Mouse (Mus musculus) urinary bladder, adult 2 months (tissue): ENCODE data around the gene Tbc1d22a. TPM values are rescaled to one million over a fixed set of nuclear protein-coding genes. Genes with fewer than 3 reads are reported as not detected.

Experiments
- DNase-seq: peaks from one replicate; pipeline ENCODE4 v3.0.0; 2022; ENCODE audit warnings: low spot score
- polyA plus RNA-seq: library from polyadenylated mRNA; depleted of rRNA; stranded (reverse); fragments of >200 nt; gene quantifications from 2 replicates; pipeline ENCODE4 v1.2.3, GENCODE M21; 2012

Gene Tbc1d22a
- polyA plus RNA-seq, 1 experiment: 21.0 TPM

GRCm38 (mm10) chr15:86386325-86386724 lies 172.1 kb downstream of the Tbc1d22a start:
- DNase-seq: no peak

DNA sequence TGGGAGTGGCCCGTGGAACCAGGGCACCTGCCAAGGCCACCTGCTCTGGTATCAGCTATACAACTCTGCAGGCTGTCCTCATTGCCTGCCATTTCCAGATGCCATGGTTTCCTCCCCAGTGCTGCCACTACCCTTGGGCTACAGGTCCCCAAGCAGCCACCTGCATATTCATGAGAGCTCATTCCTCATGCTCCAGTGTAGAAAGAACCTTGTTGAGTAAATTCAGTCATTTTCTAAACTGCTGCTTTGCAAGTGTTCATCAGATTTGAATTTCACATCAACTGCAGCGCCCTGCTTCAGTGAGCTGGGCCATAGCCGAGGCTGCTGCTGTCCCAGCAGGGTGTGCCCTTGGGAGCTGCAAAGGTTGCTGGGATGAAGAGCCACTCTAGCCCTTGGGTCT lies 174.3 kb downstream of the Tbc1d22a start:
- DNase-seq: no peak

DNA sequence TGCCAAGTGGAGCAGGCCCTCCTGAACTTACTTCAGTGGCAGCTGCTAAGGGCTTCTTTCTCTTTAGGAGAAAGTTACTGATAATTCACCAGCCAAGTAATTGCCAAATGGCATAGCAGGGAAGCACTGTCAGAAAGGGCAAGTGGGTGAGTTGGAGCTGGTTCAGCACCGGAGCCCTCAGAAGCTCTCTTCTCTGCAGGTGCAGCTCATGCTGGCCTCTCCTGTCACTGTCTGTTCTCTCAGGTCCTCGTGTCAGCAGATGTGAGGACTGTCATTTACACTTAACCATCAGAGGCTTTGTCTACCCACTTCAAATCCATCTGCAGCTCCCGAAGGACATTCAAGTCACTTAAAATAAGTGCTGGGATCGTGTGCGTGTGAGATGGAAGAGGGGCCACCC lies 190.6 kb downstream of the Tbc1d22a start:
- no peak for DNase-seq

- peak; percentile 41 for DNase-seq
These were observed 191.3 kb downstream of the Tbc1d22a start for GRCm38 (mm10) chr15:86405527-86405926.

GRCm38 (mm10) chr15:86409352-86409751 lies 195.1 kb downstream of the Tbc1d22a start:
- DNase-seq: no peak

DNA sequence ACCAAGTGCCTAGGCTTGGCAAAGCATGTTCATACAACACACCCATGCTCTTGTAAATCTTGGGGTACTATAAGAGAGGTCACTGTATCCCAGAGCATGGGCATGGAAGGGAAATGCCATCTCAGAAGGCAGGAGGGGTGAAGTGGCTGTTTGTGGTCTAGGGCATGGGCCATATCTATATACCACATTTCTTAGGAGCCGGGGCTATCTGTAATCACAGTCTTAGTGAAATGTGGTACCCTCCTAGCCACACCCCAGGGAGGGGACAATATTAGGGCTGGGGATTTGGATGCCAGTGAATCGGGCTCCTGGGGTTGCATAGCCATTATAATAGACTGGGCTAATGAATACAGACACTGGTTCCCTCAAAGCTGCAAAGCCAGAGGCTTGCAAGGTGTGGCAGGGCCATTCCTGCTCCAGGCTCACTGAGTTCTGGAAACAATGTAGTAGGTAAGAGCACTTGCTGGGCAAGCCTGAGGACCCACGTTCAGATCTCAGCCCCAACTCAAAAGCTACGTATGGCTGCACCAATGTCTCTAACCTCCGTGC lies 197.3 kb downstream of the Tbc1d22a start:
- no peak for DNase-seq

- no peak for DNase-seq
These were observed 201.7 kb downstream of the Tbc1d22a start for GRCm38 (mm10) chr15:86415951-86416350.

DNA sequence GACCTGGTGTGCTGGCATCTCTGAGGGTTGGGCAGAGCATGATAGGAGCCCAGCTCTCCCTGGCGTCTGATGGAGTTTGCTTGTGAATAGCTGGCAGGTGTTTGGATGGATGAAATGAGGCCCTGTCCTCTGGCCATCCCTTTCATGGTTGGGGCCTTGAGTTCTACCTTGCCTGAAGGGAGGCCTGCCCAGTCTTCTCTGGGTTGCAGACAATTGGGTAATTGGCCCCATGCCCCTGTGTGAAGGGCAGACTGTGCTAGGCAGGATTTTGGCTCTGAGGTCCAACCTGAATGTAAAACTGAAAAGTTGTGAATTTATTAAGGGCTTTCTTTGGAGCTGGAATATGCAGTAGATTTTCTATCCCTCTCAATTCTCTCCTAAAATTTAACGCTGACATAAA lies 204.2 kb downstream of the Tbc1d22a start:
- DNase-seq: no peak

GRCm38 (mm10) chr15:86419620-86420019 lies 205.4 kb downstream of the Tbc1d22a start:
- no peak for DNase-seq

DNA sequence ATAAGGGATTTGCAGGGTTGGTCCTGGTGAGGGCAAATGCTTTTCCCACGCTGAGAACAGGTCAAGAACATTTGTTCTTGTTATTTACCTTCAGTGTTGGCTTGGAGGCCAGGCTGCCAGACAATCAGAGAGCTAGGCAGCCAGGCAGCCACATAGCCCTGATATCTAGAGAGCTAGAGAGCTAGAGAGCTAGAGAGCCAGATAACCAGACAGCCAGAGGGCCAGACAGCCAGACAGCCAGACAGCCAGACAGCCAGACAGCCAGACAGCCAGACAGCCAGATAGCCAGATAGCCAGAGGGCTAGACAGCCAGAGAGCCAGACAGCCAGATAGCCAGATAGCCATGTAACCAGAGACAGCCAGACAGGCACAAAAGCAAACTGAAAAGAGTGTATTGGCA lies 208.6 kb downstream of the Tbc1d22a start:
- no peak for DNase-seq

DNA sequence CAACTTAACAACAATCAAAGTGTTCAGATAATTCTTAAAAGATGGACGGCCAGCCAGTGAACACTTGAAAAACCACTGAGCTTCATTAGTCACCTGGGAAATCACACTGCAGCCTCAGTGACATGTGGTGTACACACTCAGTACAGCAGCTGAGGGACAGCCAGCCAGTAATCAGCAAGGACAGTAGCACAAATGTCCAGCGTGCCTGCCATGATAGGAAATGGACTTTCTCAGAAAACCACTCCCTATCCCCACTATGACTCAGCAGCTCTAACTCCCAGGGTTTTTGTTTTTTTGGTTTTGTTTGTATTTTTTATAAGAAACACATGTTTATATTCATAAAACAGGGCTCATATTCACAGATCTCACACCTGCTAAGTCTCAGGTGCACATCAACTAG lies 209.6 kb downstream of the Tbc1d22a start:
- no peak for DNase-seq

GRCm38 (mm10) chr15:86424971-86425370 lies 210.7 kb downstream of the Tbc1d22a start:
- no peak for DNase-seq

DNA sequence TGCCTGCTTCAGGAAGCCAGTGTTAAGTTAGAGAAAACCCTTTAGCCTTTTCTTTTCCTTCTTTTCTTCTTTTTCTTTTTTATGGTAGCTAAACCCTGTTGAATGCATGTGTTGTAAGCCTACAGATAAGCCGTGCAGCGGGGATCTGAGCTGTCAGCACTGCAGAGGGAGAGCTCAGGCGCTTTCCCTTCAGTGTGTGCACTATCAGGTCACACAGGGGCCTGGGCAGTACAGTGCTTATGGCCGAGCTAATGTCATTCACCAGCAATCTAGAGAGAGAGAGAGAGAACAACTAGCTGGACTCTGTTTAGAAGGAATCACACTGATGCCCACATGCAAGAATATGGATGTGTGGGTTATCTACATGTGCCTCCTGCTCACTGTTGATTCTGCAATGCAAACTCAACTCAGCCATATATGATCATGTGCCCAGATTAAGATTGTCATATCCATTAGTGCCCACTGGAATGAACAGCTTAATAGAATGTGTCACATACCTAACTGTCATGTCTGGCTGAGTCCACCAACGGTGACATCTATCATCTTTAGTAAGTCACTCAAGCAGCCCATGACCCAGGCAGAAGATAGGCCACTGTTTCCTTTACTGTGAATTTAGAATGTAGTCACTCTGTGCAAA lies 212.2 kb downstream of the Tbc1d22a start:
- no peak for DNase-seq

DNA sequence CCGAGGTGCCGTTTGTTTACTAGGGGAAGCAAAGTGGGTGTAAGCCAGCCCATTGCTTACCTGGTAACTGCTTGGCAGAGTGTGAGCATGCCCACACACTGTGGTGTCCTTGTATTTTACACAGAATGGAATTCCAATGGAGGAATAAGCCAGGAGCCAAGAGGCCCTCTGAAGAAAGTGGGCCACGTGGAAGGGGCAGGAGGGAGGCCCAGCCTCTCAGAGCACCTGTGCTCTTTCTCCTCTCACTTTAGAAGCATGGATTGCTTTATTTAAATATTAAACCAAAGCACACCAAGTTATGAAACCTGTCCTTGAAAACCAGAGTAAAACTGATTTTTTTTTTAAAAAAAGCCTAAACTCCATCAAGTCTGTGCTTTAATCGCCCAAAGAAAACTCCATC lies 213.2 kb downstream of the Tbc1d22a start:
- no peak for DNase-seq

DNA sequence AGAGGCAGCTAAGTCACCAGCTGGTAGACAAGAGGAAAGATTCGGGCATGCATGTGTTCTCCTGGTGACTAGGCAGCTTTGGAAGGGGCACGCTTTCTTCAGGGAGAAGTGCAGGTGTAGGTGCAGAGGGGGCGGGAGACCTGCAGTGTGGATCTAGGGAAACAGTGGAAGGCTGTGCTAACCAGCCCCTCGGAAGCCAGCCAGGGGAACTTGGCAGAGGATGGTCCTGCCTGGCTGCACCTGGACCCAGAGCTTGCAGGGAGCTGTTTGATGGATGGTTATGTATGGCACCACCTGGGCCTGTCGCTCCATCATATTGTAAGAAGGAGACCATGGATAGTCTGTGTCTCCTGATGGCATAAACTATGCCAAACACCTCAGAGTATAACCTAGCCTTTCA lies 214.2 kb downstream of the Tbc1d22a start:
- DNase-seq: no peak

DNA sequence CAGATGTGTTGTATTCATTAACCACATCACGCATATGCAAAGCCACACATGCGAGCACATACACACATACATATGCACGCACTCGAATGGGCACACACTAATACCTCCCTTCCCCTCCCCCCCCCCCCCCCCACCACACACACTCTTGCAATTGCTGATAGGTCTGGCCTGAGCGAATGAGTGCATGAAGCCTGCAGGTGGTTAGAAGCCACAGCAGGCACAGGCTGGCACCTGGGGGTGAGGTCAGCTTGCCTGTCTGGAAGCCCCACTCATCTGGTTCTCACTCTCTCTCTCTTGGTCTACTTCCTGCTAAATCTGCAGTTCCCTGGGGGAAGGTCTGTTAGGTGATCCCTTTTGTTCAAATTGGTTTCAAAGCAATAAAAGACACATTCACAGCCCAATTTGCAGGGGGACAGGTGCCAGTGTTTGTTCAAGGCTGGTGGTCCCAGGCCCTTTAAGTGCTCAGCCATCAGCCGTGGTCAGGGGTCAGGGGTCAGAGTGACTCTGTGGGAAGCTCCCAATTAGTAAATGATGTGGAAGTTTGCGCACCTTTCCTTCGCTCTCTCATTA lies 215.6 kb downstream of the Tbc1d22a start:
- no peak for DNase-seq

- no peak for DNase-seq
These were observed 217.4 kb downstream of the Tbc1d22a start for GRCm38 (mm10) chr15:86431539-86432080.

DNA sequence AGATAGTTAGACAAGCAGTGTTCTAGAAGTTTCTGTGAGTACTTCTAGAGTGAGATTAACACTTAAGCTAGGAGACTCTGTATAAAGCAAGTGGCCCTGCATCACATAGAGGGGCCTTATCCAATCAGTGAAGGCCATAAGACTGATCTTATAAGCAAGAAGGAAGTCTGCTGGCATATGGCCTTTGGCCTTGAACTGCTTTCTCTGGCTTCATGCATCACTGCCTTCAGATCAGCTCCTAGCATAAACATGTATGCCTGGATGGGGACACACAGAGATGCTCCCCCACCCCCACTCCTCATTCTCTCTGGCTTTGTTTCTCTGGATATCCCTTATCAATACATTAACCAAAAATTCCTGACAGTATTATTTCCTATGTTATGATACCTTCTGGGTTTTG lies 218.5 kb downstream of the Tbc1d22a start:
- DNase-seq: no peak

- DNase-seq: no peak
These were observed 219.1 kb downstream of the Tbc1d22a start for GRCm38 (mm10) chr15:86433378-86433777.

- DNase-seq: no peak
These were observed 220.0 kb downstream of the Tbc1d22a start for GRCm38 (mm10) chr15:86434241-86434640.

DNA sequence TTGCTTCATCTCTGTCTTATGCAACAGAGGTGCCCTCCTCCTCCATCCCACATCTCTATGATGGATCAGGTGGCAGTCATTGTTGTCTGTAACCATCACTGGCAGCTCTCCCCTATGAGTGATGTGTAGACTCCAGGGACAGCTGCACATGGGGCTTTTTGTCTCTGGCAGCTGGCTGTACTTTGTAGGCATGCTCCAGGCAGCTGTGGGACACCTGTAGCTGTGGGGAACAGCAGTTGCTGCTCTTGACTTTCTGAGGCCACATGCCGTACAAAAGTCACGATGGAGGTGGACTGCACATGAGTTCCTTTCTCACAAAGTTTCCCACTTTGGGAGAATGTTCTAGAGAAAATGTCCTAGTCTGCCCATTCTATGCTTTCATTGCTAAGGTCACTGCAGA lies 223.1 kb downstream of the Tbc1d22a start:
- no peak for DNase-seq

- DNase-seq: no peak
These were observed 224.9 kb downstream of the Tbc1d22a start for GRCm38 (mm10) chr15:86439015-86439796.

GRCm38 (mm10) chr15:86444271-86444670 lies 230.0 kb downstream of the Tbc1d22a start:
- DNase-seq: no peak
